Mouse (Mus musculus) CD4-positive, CD25-positive, alpha-beta regulatory T cell, adult 4 months (primary cell): ENCODE data around the gene 1110057P08Rik. TPM values are rescaled to one million over a fixed set of nuclear protein-coding genes. Genes with fewer than 3 reads are reported as not detected.
"Not testable (repeated sequence)": the region's sequence is repeated elsewhere in the genome, so short reads cannot be mapped to it uniquely, and the experiment has no call there.

ENCODE experiments used
- ATAC-seq: one replicate; pipeline ENCODE4 v1.8.0; 2017
- polyA plus RNA-seq, 2 experiments: library from polyadenylated mRNA; unstranded; fragments of 100-300 nt; shearing (Covaris generic); gene quantifications; one replicate each; pipeline ENCODE4 v1.2.1; 2017

1110057P08Rik gene
- not detected for polyA plus RNA-seq

- no peak for ATAC-seq
These were observed at the start of gene 1110057P08Rik for GRCm38 (mm10) chr16:89174435-89174834. Gene 1110057P08Rik (plus strand): TSS chr16:89174735.

GRCm38 (mm10) chr16:89140551-89140950 lies 34.0 kb upstream of the 1110057P08Rik start, which contains the start of gene Gm6358:
Gene Gm6358 (plus strand): TSS chr16:89140851.
- no peak for ATAC-seq

GRCm38 (mm10) chr16:89150786-89151185 lies 23.7 kb upstream of the 1110057P08Rik start, which contains the start of gene Gm10061:
Gene Gm10061 (plus strand): TSS chr16:89151086.
- ATAC-seq, result no peak

- ATAC-seq, result no peak
These were observed 16.9 kb upstream of the 1110057P08Rik start, which contains the start of gene Gm9789 for GRCm38 (mm10) chr16:89157652-89158051. Gene Gm9789 (plus strand): TSS chr16:89157952.

GRCm38 (mm10) chr16:89169190-89169589 lies 5.3 kb upstream of the 1110057P08Rik start, which contains the start of gene Gm7735:
Gene Gm7735 (plus strand): TSS chr16:89169490.
- ATAC-seq, result not testable (repeated sequence)

- ATAC-seq, result no peak
These were observed 14.1 kb downstream of the 1110057P08Rik start for GRCm38 (mm10) chr16:89188621-89189020.

GRCm38 (mm10) chr16:89205561-89205960 lies 31.0 kb downstream of the 1110057P08Rik start, which contains the start of gene Krtap20-2:
Gene Krtap20-2 (plus strand): TSS chr16:89205861.
- ATAC-seq, result no peak

Other genes starting within 250 kb of the 1110057P08Rik start
- not detected for gene Krtap19-9b, start 242.5 kb upstream of the 1110057P08Rik start, polyA plus RNA-seq
- not detected for gene Krtap16-3, start 211.9 kb upstream of the 1110057P08Rik start, polyA plus RNA-seq
- not detected for gene Krtap22-2, start 164.0 kb upstream of the 1110057P08Rik start, polyA plus RNA-seq
- not detected for gene Gm10229, start 159.5 kb upstream of the 1110057P08Rik start, polyA plus RNA-seq
- not detected for gene Krtap6-1, start 143.0 kb upstream of the 1110057P08Rik start, polyA plus RNA-seq
- gene Gm10228, start 133.3 kb upstream of the 1110057P08Rik start, polyA plus RNA-seq, result not detected
- not detected for gene Krtap6-5, start 126.9 kb upstream of the 1110057P08Rik start, polyA plus RNA-seq
- gene 1110025L11Rik, start 110.7 kb upstream of the 1110057P08Rik start, polyA plus RNA-seq, result not detected
- gene Krtap6-3, start 90.7 kb upstream of the 1110057P08Rik start, polyA plus RNA-seq, result not detected
- gene Gm6358, start 33.9 kb upstream of the 1110057P08Rik start, polyA plus RNA-seq, result not detected
- not detected for gene Gm10061, start 23.6 kb upstream of the 1110057P08Rik start, polyA plus RNA-seq
- gene Gm9789, start 16.8 kb upstream of the 1110057P08Rik start, polyA plus RNA-seq, result not detected
- not detected for gene Gm7735, start 5.2 kb upstream of the 1110057P08Rik start, polyA plus RNA-seq
- not detected for gene Krtap20-2, start 31.1 kb downstream of the 1110057P08Rik start, polyA plus RNA-seq
- not detected for gene Krtap21-1, start 229.1 kb downstream of the 1110057P08Rik start, polyA plus RNA-seq
- gene Krtap6-2, start 245.4 kb downstream of the 1110057P08Rik start, polyA plus RNA-seq, result not detected